Mouse (Mus musculus) kidney, postnatal 14 days (tissue): Measurements from ENCODE around the gene Agap3.

Experiments used
- DNase-seq: peaks from one replicate; pipeline ENCODE4 v3.0.0; 2022; ENCODE audit warnings: mixed read lengths

The Agap3 gene

DNA sequence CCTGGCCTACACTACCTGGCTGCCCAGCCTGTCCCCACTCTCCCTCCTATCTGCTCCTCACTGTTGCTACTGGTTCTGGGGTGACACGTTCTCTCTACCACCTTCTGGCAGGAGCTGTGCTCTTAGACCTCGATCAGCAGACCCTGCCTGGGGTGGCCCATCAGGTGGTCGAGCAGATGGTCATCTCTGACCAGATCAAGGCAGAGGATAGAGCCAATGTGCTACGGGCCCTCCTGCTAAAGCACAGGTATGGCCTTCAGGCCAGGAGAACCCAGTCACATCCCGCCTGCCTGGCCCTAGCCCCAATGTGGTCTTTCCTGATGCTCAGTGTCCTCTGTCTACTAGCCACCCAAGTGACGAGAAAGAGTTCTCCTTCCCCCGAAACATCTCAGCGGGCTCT lies 18.0 kb upstream of the Agap3 start:
- no peak for DNase-seq

GRCm38 (mm10) chr5:24441187-24441586 lies 10.8 kb upstream of the Agap3 start:
- no peak for DNase-seq

- DNase-seq = no peak
Observed at GRCm38 (mm10) chr5:24442029-24442428, 9.9 kb upstream of the Agap3 start.

DNA sequence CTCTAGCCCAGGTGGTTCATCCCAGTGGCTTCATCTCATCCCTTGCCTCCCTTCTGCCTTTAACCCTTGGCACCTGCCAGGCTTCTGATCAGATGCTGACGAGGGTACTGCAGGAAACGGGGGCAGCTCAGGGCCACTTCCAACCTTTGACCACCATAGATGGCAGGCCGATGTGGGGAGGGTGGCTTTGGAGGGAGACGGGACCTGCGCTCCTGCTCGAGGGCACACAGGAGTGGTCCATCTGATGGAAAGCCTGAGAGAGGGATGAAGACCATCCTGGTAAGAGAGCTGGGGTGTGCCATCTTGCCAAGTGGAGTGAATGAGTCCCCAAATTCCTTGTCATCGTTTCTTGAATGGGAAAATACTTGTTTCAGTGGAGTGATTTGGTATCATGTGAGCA lies 8.8 kb upstream of the Agap3 start:
- no peak for DNase-seq

GRCm38 (mm10) chr5:24443927-24444326 lies 8.1 kb upstream of the Agap3 start:
- no peak for DNase-seq

DNA sequence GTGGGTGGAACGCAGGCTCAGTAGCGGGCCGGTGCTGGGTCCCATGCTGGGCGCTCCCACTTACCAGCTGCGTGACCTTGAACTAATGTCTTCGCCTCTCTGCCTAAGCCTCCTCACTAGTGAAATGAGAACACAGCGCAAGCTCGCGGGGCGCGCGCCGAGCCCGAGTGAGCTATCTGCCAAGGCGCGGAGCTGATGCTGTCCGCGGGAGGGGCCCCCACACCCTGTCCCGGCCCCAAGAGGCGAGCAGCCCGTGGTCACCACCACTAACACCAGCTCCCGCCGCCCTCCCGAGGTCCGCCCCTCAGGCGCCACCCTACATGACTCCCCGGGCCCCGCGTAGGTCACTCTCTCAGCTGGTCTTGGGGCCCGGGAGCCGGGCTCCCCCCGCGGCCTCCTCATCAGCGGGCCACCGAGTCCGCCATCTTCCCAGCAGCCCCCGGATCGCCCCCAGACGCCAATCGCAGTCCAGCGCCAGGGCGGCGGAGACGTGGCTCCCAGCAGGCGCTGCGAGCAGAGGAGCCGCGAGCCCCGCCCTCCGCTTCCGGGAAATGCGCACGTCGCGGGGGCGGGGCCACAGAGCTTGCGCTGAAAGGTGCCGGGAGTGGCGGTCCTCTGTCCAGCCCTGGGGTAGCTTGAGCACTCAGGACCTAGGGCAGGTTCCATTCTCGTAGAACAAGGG lies 7.1 kb upstream of the Agap3 start, which contains the start of gene Fastk:
TSS of gene Fastk (minus strand) at position 542 of the 682 bp plus-strand sequence.
- DNase-seq = peak; percentile 97

DNA sequence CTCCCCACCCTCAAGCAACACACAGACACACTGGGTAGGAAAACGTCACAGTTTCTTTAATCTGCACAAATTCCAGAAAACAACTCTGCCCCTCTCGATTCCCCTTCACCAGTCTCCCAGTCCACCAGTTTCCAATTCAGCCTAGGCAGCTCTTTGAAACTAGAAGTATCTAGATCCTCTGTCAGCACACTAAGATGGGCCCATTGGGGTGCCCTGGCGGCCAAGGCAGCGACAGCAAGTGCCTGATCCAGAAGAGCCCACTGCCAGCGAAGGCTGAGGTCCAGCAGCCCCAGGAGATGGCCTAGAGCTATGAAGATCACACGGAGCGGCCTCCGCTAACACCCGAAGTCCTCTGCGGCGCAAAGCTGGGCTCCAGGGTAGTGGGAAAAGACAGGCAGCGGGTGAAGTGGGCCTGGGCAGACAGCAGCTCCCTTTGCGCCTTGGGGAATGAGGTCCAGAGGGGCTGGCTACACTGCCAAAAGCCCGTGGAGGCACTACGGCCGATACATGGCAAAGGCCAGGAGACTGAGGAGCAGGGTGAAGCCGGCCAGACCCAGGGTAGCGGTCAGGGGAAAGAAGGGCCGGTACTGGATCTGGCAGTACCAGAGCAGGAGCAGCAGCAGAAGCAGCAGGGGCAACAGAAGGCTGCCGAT lies 6.4 kb upstream of the Agap3 start:
- DNase-seq = no peak

GRCm38 (mm10) chr5:24446630-24447029 lies 5.3 kb upstream of the Agap3 start:
- no peak for DNase-seq

- DNase-seq = peak; percentile 91
Observed at GRCm38 (mm10) chr5:24447624-24448298, 4.2 kb upstream of the Agap3 start, which contains the start of gene Tmub1. Gene Tmub1 (minus strand): TSS chr5:24447854.

- DNase-seq = peak; percentile 94
Observed at GRCm38 (mm10) chr5:24451264-24452029, 530 bp upstream of the Agap3 start.

DNA sequence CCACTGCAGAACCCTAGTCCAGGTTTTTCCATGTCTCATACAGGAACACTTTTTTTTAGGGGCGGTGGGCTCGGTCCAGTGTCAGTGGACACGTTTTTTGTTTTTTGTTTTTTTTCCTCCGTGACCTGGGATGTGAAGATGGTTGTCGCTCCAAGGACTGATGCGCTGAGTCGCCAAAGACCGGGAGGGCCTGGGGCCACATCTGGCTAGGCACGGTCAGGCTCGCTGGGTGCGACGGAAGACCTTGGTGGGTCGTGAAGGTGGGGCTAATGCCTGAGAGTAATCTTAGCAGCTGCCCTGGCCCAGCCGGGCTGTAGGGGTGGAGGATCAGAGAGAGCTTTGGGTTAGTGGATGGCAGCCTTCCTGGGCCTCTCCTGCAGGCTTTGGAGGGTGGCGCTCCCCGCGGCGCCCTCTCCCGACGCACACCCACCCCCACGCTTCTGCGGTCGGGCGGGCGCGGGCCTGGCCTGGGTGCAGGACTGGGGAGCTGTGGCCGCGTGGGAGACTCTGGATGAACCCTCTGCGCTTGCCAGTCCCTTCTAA lies 785 bp downstream of the Agap3 start:
- DNase-seq = no peak

GRCm38 (mm10) chr5:24453283-24453984 lies 1.5 kb downstream of the Agap3 start:
- no peak for DNase-seq

DNA sequence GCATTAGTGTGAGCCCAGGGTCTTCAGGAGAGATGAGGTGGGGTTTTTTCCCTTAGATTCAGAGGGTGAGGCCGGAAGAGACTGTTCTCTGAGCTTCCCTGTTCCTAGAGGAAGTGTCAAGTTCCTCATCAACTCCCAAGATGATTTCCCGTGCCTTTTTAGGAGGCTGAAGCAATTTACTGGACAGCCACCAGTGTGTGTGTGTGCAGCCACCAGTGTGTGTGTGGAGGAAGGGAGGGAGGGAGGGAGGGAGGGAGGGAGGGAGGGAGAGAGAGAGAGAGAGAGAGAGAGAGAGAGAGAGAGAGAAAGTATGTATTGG lies 2.0 kb downstream of the Agap3 start:
- DNase-seq = no peak

DNA sequence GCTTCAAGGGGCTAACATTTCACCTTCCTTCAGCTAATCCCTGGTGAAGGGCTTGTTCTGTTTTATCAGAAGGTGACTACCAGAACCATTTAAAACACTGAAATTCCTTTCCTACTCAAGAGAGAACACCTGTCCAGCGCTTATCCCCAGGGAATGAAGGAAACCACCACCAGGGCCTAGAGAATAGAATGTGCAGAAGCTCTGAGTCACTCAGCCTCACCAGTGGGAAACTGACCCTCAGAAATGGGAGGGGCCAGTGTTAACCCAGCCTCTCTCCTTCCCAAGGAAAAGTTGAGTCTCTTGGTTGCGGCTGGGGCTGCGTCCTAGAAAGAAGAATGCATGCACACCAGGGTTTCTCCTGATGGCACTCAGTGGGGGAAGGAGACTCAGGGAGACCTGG lies 3.1 kb downstream of the Agap3 start:
- DNase-seq = no peak

DNA sequence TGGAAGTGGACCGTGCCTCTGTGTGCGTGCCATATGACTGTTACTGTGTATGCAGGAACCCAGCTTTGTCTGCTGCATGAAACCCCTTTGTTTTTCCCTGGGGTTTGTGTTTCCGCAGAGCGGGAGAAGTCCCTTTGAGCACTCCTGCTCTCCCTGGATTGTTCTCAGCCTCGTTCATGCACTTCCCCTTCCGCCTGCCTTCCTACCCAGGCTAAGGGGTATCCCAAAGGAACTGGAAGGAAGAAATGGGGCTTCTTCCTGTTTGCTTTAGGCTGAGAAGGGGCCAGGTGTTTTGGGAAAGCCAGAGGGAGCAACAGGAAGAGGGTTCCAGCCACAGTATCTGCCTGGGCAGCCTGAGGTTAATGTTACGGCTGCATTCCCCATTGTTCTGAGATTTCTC lies 3.6 kb downstream of the Agap3 start:
- DNase-seq = no peak

- no peak for DNase-seq
Observed at GRCm38 (mm10) chr5:24466762-24467161, 14.8 kb downstream of the Agap3 start.

- peak; percentile 87 for DNase-seq
Observed at GRCm38 (mm10) chr5:24470600-24470999, 18.6 kb downstream of the Agap3 start.

GRCm38 (mm10) chr5:24472884-24473619 lies 21.1 kb downstream of the Agap3 start:
- DNase-seq = no peak

- peak; percentile 56 for DNase-seq
Observed at GRCm38 (mm10) chr5:24474025-24474722, 22.2 kb downstream of the Agap3 start.

DNA sequence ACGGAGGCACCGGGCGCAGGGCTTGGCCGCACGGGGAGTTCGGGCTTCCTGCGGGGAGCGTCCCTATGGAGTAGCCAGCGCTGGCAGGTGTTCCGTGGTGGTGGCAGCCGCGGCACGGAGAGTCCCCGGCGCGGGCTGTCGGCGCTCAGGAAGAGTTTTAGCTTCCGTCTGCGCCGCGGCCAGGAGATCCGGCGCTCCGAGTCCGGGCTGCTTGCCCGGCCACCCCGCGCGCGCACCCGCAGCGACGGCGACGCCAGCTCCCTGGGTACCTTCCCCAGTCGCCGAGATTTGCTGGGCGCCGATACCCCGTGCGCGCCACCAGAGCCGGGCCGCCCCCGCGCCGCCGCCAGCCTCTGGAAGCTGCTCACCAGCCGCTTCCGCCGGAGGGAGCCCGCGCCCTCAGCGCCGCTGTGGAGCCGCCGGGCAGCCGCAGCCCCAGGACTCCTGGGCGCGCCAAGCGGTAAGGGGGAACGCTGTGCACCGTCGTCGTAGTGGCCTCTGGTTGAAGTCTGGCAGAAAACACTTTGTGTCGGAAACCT lies 22.8 kb downstream of the Agap3 start:
- no peak for DNase-seq
